In genomic region chr4:150040003-150040581, GRCm38 (mm10) we compare ENCODE assay signal across 8 mouse cellular contexts.
"Had no signal": no experiment of that assay in that cellular context is flagged by ENCODE, and none has a peak within 500 bp of the region (broad histone marks: within the 10 kb centered on the region; RNA-seq: fewer than 3 reads in every experiment).

No protein-coding gene starts in this region.

- DNase-seq: kidney, adult 18-20 months; kidney, adult 9 months; kidney, postnatal 14 days; kidney, postnatal 4 days; lung, adult 18-20 months; lung, postnatal 10 days; lung, postnatal 36 days; thymus, postnatal 36 days had no signal
